Mouse (Mus musculus): ENCODE measurements around the gene 1700025G04Rik. TPM values are rescaled to one million over a fixed set of nuclear protein-coding genes. Genes with fewer than 3 reads are reported as not detected.

Gene 1700025G04Rik
- polyA plus RNA-seq, 1 experiment from 2014 or later = 14.1 TPM

- H3K4me3 ChIP-seq (ENCODE audit: low read depth, low read length) = no peak overlapping the region
- 84% methylated on average over 13 of the region's 13 CpGs for WGBS
- no peaks in the 10 kb centered on the region for H3K9me3 ChIP-seq (ENCODE audit: low read length)
- H3K27ac ChIP-seq (ENCODE audit: low read length) = no peak overlapping the region
- H3K4me2 ChIP-seq (replicated peaks; ENCODE audit: low read depth, low read length) = no peak overlapping the region
- no peaks in the 10 kb centered on the region for H3K27me3 ChIP-seq (replicated peaks; ENCODE audit: insufficient read depth, low read length)
- TF ChIP-seq CTCF (IDR thresholded peaks at IDR 0.05) (no peak), EP300 (IDR thresholded peaks at IDR 0.05) (no peak)
- no peak overlapping the region for H3K9ac ChIP-seq (replicated peaks; ENCODE audit: low read depth)
- no peak for DNase-seq (ENCODE audit: low spot score)
- no peak for ATAC-seq
- H3K36me3 ChIP-seq (ENCODE audit: insufficient read depth, low read length) = peaks cover 5% of the 10 kb centered on the region; the same call in 1 of the 2 replicates
- H3K4me1 ChIP-seq (ENCODE audit: insufficient read depth, low read depth, low read length) = no peaks in the 10 kb centered on the region
Measured at GRCm38 (mm10) chr1:152010251-152010980, 79.5 kb downstream of the 1700025G04Rik start.

- Histone ChIP-seq H3K27me3 (replicated peaks; ENCODE audit: insufficient read depth, low read length) (no peaks in the 10 kb centered on the region), H3K9ac (replicated peaks; ENCODE audit: low read depth) (no peak overlapping the region), H3K36me3 (ENCODE audit: insufficient read depth, low read length) (peaks cover 5% of the 10 kb centered on the region; the same call in 1 of the 2 replicates), H3K9me3 (ENCODE audit: low read length) (no peaks in the 10 kb centered on the region), H3K4me2 (replicated peaks; ENCODE audit: low read depth, low read length) (no peak overlapping the region), H3K27ac (ENCODE audit: low read length) (no peak overlapping the region), H3K4me1 (ENCODE audit: insufficient read depth, low read depth, low read length) (no peaks in the 10 kb centered on the region), H3K4me3 (ENCODE audit: low read depth, low read length) (no peak overlapping the region)
- peak; percentile 71 for ATAC-seq
- WGBS = 39% methylated on average over 8 of the region's 8 CpGs
- peak; percentile 33 for DNase-seq (ENCODE audit: low spot score)
- TF ChIP-seq EP300 (IDR thresholded peaks at IDR 0.05) = no peak
- no peak for TF ChIP-seq CTCF (IDR thresholded peaks at IDR 0.05)
Measured at GRCm38 (mm10) chr1:152008473-152008991, 81.4 kb downstream of the 1700025G04Rik start.

- 93% methylated on average over 6 of the region's 6 CpGs for WGBS
- Histone ChIP-seq H3K36me3 (ENCODE audit: insufficient read depth, low read length) (peaks cover 5% of the 10 kb centered on the region; the same call in 1 of the 2 replicates), H3K4me2 (replicated peaks; ENCODE audit: low read depth, low read length) (no peak overlapping the region), H3K4me3 (ENCODE audit: low read depth, low read length) (no peak overlapping the region), H3K27me3 (replicated peaks; ENCODE audit: insufficient read depth, low read length) (no peaks in the 10 kb centered on the region), H3K4me1 (ENCODE audit: insufficient read depth, low read depth, low read length) (no peaks in the 10 kb centered on the region), H3K9ac (replicated peaks; ENCODE audit: low read depth) (no peak overlapping the region), H3K9me3 (ENCODE audit: low read length) (no peaks in the 10 kb centered on the region), H3K27ac (ENCODE audit: low read length) (no peak overlapping the region)
- TF ChIP-seq EP300 (IDR thresholded peaks at IDR 0.05) (no peak), CTCF (IDR thresholded peaks at IDR 0.05) (no peak)
- DNase-seq (ENCODE audit: low spot score) = no peak
- no peak for ATAC-seq
Measured at GRCm38 (mm10) chr1:152006529-152006928, 83.4 kb downstream of the 1700025G04Rik start.

- no peaks in the 10 kb centered on the region for H3K27me3 ChIP-seq (replicated peaks; ENCODE audit: insufficient read depth, low read length)
- H3K4me1 ChIP-seq (ENCODE audit: insufficient read depth, low read depth, low read length) = no peaks in the 10 kb centered on the region
- H3K9me3 ChIP-seq (ENCODE audit: low read length) = no peaks in the 10 kb centered on the region
- H3K4me2 ChIP-seq (replicated peaks; ENCODE audit: low read depth, low read length) = no peak overlapping the region
- no peak overlapping the region for H3K9ac ChIP-seq (replicated peaks; ENCODE audit: low read depth)
- peaks cover 5% of the 10 kb centered on the region; the same call in 1 of the 2 replicates for H3K36me3 ChIP-seq (ENCODE audit: insufficient read depth, low read length)
- DNase-seq (ENCODE audit: low spot score) (no peak), ATAC-seq (no peak)
- WGBS = 90% methylated on average over 6 of the region's 6 CpGs
- no peak overlapping the region for H3K4me3 ChIP-seq (ENCODE audit: low read depth, low read length)
- no peak overlapping the region for H3K27ac ChIP-seq (ENCODE audit: low read length)
- TF ChIP-seq CTCF (IDR thresholded peaks at IDR 0.05) = no peak
- no peak for TF ChIP-seq EP300 (IDR thresholded peaks at IDR 0.05)
Measured at GRCm38 (mm10) chr1:152004509-152004908, 85.4 kb downstream of the 1700025G04Rik start.

- Histone ChIP-seq H3K9me3 (ENCODE audit: low read length) (no peaks in the 10 kb centered on the region), H3K4me3 (ENCODE audit: low read depth, low read length) (no peak overlapping the region), H3K27ac (ENCODE audit: low read length) (no peak overlapping the region), H3K4me2 (replicated peaks; ENCODE audit: low read depth, low read length) (no peak overlapping the region), H3K9ac (replicated peaks; ENCODE audit: low read depth) (no peak overlapping the region), H3K36me3 (ENCODE audit: insufficient read depth, low read length) (no peaks in the 10 kb centered on the region), H3K27me3 (replicated peaks; ENCODE audit: insufficient read depth, low read length) (no peaks in the 10 kb centered on the region), H3K4me1 (ENCODE audit: insufficient read depth, low read depth, low read length) (no peaks in the 10 kb centered on the region)
- peak; percentile 50 for DNase-seq (ENCODE audit: low spot score)
- TF ChIP-seq CTCF (IDR thresholded peaks at IDR 0.05) (no peak), EP300 (IDR thresholded peaks at IDR 0.05) (no peak)
- 73% methylated on average over 5 of the region's 5 CpGs for WGBS
- ATAC-seq = no peak
Measured at GRCm38 (mm10) chr1:152000461-152000860, 89.5 kb downstream of the 1700025G04Rik start.

- Histone ChIP-seq H3K9me3 (ENCODE audit: low read length) (no peaks in the 10 kb centered on the region), H3K27ac (ENCODE audit: low read length) (no peak overlapping the region), H3K4me3 (ENCODE audit: low read depth, low read length) (no peak overlapping the region), H3K4me1 (ENCODE audit: insufficient read depth, low read depth, low read length) (no peaks in the 10 kb centered on the region), H3K36me3 (ENCODE audit: insufficient read depth, low read length) (no peaks in the 10 kb centered on the region), H3K27me3 (replicated peaks; ENCODE audit: insufficient read depth, low read length) (no peaks in the 10 kb centered on the region), H3K4me2 (replicated peaks; ENCODE audit: low read depth, low read length) (no peak overlapping the region), H3K9ac (replicated peaks; ENCODE audit: low read depth) (no peak overlapping the region)
- ATAC-seq = no peak
- no peak for DNase-seq (ENCODE audit: low spot score)
- TF ChIP-seq EP300 (IDR thresholded peaks at IDR 0.05) = no peak
- TF ChIP-seq CTCF (IDR thresholded peaks at IDR 0.05) = no peak
- 76% methylated on average over 7 of the region's 7 CpGs for WGBS
Measured at GRCm38 (mm10) chr1:151999424-151999842, 90.5 kb downstream of the 1700025G04Rik start.

All from lung, postnatal 0 days (tissue).